Mouse (Mus musculus): ENCODE data around the gene Dusp2. TPM values are rescaled to one million over a fixed set of nuclear protein-coding genes. Genes with fewer than 3 reads are reported as not detected.

The Dusp2 gene
- polyA plus RNA-seq, 1 experiment from 2014 or later: 10.3 TPM

GRCm38 (mm10) chr2:127370561-127371483 is 34.9 kb downstream of the Dusp2 start:
- no peaks in the 10 kb centered on the region for H3K9me3 ChIP-seq (replicated peaks; ENCODE audit: low read length)
- DNase-seq (ENCODE audit: low spot score): no peak
- TF ChIP-seq CTCF (IDR thresholded peaks at IDR 0.05; ENCODE audit: low read depth): no peak
- 0 out of 2 replicates have a peak, but pooled peaks cover 10% of the 10 kb centered on the region for H3K4me1 ChIP-seq (replicated peaks; ENCODE audit: insufficient read depth, low read length)
- no peak overlapping the region for H3K4me3 ChIP-seq (replicated peaks; ENCODE audit: low read depth, low read length)
- H3K4me2 ChIP-seq (ENCODE audit: low read length): no peak overlapping the region; the same call in 1 of the 2 replicates
- peak overlapping the region; percentile 42; the same call in 1 of the 2 replicates for H3K27ac ChIP-seq
- peak; percentile 18; the same call in 1 of the 2 replicates for ATAC-seq (replicated peaks; ENCODE audit: low FRiP score, low read depth)
- no peak overlapping the region for H3K9ac ChIP-seq (ENCODE audit: low read depth, low read length)
- H3K27me3 ChIP-seq (ENCODE audit: insufficient read depth, low read length): peaks cover 6% of the 10 kb centered on the region; the same call in 1 of the 2 replicates
- no peaks in the 10 kb centered on the region for H3K36me3 ChIP-seq (ENCODE audit: insufficient read depth, low read length)
- 45% methylated on average over 9 of the region's 9 CpGs for WGBS

GRCm38 (mm10) chr2:127371484-127371861 is 35.5 kb downstream of the Dusp2 start:
- Histone ChIP-seq H3K4me2 (ENCODE audit: low read length) (no peak overlapping the region), H3K4me1 (replicated peaks; ENCODE audit: insufficient read depth, low read length) (0 out of 2 replicates have a peak, but pooled peaks cover 10% of the 10 kb centered on the region), H3K27me3 (ENCODE audit: insufficient read depth, low read length) (no peaks in the 10 kb centered on the region), H3K36me3 (ENCODE audit: insufficient read depth, low read length) (no peaks in the 10 kb centered on the region), H3K9ac (ENCODE audit: low read depth, low read length) (no peak overlapping the region), H3K4me3 (replicated peaks; ENCODE audit: low read depth, low read length) (no peak overlapping the region), H3K27ac (peak overlapping the region; percentile 42; the same call in 1 of the 2 replicates), H3K9me3 (replicated peaks; ENCODE audit: low read length) (no peaks in the 10 kb centered on the region)
- DNase-seq (ENCODE audit: low spot score) (no peak), ATAC-seq (replicated peaks; ENCODE audit: low FRiP score, low read depth) (peak; percentile 76)
- no peak for TF ChIP-seq CTCF (IDR thresholded peaks at IDR 0.05; ENCODE audit: low read depth)
- whole genome bisulfite sequencing: 67% methylated on average over 1 of the region's 1 CpGs

DNA sequence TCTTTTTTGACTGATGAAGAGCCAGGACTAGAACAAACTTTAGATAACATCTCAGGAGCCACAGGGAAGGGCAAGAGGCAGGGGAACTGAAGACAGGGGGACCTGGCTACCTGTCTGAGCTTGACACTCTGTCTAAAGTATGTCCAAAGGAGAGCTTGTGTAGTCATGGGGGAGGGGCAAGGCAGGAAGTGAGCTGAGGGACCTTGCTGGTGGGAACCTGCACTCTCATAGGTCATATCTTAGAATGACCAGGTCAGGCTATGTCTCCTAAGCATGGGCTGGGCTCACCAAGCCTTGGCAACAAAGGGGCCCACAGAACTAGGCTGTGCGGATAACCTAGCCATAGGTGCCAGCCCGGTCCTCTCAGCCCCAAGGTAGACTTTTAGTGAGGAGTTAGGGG is 36.1 kb downstream of the Dusp2 start:
- no peaks in the 10 kb centered on the region for H3K27me3 ChIP-seq (ENCODE audit: insufficient read depth, low read length)
- no peaks in the 10 kb centered on the region for H3K36me3 ChIP-seq (ENCODE audit: insufficient read depth, low read length)
- WGBS: 92% methylated on average over 2 of the region's 2 CpGs
- no peak overlapping the region for H3K4me3 ChIP-seq (replicated peaks; ENCODE audit: low read depth, low read length)
- no peak overlapping the region for H3K4me2 ChIP-seq (ENCODE audit: low read length)
- no peak for ATAC-seq (replicated peaks; ENCODE audit: low FRiP score, low read depth)
- H3K27ac ChIP-seq: peak overlapping the region; percentile 42; the same call in 1 of the 2 replicates
- H3K4me1 ChIP-seq (replicated peaks; ENCODE audit: insufficient read depth, low read length): 0 out of 2 replicates have a peak, but pooled peaks cover 10% of the 10 kb centered on the region
- no peak for TF ChIP-seq CTCF (IDR thresholded peaks at IDR 0.05; ENCODE audit: low read depth)
- DNase-seq (ENCODE audit: low spot score): no peak
- H3K9ac ChIP-seq (ENCODE audit: low read depth, low read length): no peak overlapping the region
- no peaks in the 10 kb centered on the region for H3K9me3 ChIP-seq (replicated peaks; ENCODE audit: low read length)

DNA sequence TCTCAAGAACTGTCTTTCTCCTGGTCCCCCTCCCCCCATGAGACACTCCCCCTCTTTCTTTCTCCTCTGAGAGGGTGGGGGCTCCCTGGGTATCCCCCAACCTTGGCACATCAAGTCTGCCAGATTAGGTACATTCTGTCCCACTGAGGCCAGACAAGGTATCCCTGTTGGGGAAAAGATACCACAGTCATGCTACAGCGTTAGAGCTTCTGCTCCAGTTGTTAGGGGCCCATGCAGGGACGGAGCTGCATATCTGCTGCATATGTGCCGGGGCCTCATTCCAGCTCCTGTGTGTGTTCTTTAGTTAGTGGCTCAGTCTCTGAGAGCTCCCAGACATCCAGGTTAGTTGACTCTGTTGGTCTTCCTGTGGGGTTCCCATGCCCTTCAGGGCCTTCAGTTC is 38.2 kb downstream of the Dusp2 start:
- no peak overlapping the region for H3K9ac ChIP-seq (ENCODE audit: low read depth, low read length)
- no peak for TF ChIP-seq CTCF (IDR thresholded peaks at IDR 0.05; ENCODE audit: low read depth)
- 0 out of 2 replicates have a peak, but pooled peaks cover 6% of the 10 kb centered on the region for H3K4me1 ChIP-seq (replicated peaks; ENCODE audit: insufficient read depth, low read length)
- H3K27ac ChIP-seq: no peak overlapping the region
- H3K36me3 ChIP-seq (ENCODE audit: insufficient read depth, low read length): no peaks in the 10 kb centered on the region
- ATAC-seq (replicated peaks; ENCODE audit: low FRiP score, low read depth): no peak
- WGBS: 84% methylated on average over 3 of the region's 3 CpGs
- H3K4me3 ChIP-seq (replicated peaks; ENCODE audit: low read depth, low read length): no peak overlapping the region
- H3K4me2 ChIP-seq (ENCODE audit: low read length): no peak overlapping the region
- no peak for DNase-seq (ENCODE audit: low spot score)
- H3K27me3 ChIP-seq (ENCODE audit: insufficient read depth, low read length): no peaks in the 10 kb centered on the region
- H3K9me3 ChIP-seq (replicated peaks; ENCODE audit: low read length): no peaks in the 10 kb centered on the region

GRCm38 (mm10) chr2:127375087-127375486 is 39.1 kb downstream of the Dusp2 start:
- ATAC-seq (replicated peaks; ENCODE audit: low FRiP score, low read depth): no peak
- Histone ChIP-seq H3K9ac (ENCODE audit: low read depth, low read length) (no peak overlapping the region), H3K36me3 (ENCODE audit: insufficient read depth, low read length) (no peaks in the 10 kb centered on the region), H3K27me3 (ENCODE audit: insufficient read depth, low read length) (no peaks in the 10 kb centered on the region), H3K9me3 (replicated peaks; ENCODE audit: low read length) (no peaks in the 10 kb centered on the region), H3K27ac (no peak overlapping the region), H3K4me3 (replicated peaks; ENCODE audit: low read depth, low read length) (no peak overlapping the region), H3K4me2 (ENCODE audit: low read length) (no peak overlapping the region), H3K4me1 (replicated peaks; ENCODE audit: insufficient read depth, low read length) (0 out of 2 replicates have a peak, but pooled peaks cover 4% of the 10 kb centered on the region)
- TF ChIP-seq CTCF (IDR thresholded peaks at IDR 0.05; ENCODE audit: low read depth): no peak
- 33% methylated on average over 3 of the region's 3 CpGs for WGBS
- DNase-seq (ENCODE audit: low spot score): peak; percentile 54

- 55% methylated on average over 7 of the region's 7 CpGs for WGBS
- H3K36me3 ChIP-seq (ENCODE audit: insufficient read depth, low read length): no peaks in the 10 kb centered on the region
- ATAC-seq (replicated peaks; ENCODE audit: low FRiP score, low read depth) (no peak), DNase-seq (ENCODE audit: low spot score) (peak; percentile 35)
- H3K4me1 ChIP-seq (replicated peaks; ENCODE audit: insufficient read depth, low read length): no peaks in the 10 kb centered on the region
- no peak overlapping the region for H3K9ac ChIP-seq (ENCODE audit: low read depth, low read length)
- H3K4me2 ChIP-seq (ENCODE audit: low read length): no peak overlapping the region
- H3K9me3 ChIP-seq (replicated peaks; ENCODE audit: low read length): no peaks in the 10 kb centered on the region
- H3K27ac ChIP-seq: no peak overlapping the region
- peak; percentile 63 for TF ChIP-seq CTCF (IDR thresholded peaks at IDR 0.05; ENCODE audit: low read depth)
- H3K27me3 ChIP-seq (ENCODE audit: insufficient read depth, low read length): no peaks in the 10 kb centered on the region
- no peak overlapping the region for H3K4me3 ChIP-seq (replicated peaks; ENCODE audit: low read depth, low read length)
Observed at GRCm38 (mm10) chr2:127375759-127376341, 39.9 kb downstream of the Dusp2 start.

Data from kidney, postnatal 0 days (tissue).